Mouse (Mus musculus) spleen, postnatal 0 days (tissue): ENCODE data around the gene Zfp446. TPM values are rescaled to one million over a fixed set of nuclear protein-coding genes. Genes with fewer than 3 reads are reported as not detected.

Source experiments
- polyA plus RNA-seq: library from polyadenylated mRNA; unstranded; fragments of >200 nt; fragmentation: Nextera tagmentation; extraction: Ambion mirVana; gene quantifications from 2 replicates; pipeline ENCODE4 v1.2.1, GENCODE M21; 2015

The Zfp446 gene
- polyA plus RNA-seq: 2.8 and 3.1 TPM in 2 replicates

DNA sequence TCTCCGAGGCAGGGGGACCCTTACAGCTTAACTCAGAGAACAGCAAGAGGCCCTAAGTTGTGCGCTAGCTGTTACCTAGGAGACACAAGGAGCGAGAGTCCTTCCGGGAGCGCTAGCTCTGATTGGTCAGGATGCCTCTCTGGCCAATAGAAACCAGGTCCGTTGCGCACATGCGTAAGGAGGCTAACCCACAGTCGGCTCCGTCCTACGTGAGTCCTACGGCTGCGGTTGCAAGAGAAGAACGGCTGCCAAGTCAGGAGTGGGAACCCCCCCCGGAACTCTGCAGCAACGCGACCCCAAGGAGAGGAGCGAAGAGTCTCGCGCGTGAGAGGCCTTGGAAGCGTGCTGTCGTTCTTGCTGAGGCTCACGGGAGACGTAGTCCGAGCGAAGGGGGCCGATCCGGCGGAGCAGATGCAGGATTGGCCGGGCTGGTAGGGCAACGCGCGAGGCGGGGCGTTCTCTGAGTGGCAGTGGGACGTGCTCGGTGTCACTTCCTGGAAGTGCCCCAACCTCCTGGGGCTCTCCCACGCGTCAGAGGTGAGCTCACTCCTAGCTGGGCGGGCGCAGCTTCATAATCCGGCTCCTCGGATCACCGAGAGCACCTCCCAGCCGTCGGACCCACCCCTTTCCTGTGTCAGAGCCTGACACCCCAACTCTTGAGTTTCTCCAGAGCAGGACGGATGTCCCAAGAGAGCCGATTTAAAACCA, at the start of gene Zfp446:
Gene Zfp446, plus strand, starts transcription at position 167 of the 708 bp plus-strand sequence.

DNA sequence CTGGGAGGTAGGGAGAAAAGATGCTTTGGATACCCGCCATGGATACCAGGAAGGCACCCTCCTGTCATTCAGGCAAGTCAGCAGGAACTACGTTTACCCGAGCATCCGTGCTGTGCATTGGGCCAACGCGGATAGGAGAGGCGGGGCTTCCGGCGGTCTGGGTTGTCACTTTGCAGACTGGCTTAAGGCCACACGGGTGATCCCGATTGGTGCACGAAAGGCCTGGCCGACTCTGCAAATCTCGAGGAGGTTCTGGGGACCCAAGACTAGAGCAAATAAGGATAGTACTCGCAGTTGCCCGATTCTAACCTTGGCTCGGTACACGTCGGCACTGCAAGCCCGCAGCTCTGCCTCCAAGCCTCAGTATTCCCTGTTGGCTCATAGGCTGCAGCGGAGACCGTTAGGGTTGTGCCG, 12.0 kb upstream of the Zfp446 start, which contains the start of gene Zfp324:
Gene Zfp324, plus strand, starts transcription at position 161 of the 414 bp plus-strand sequence.

GRCm38 (mm10) chr7:12998053-12998452, 20.4 kb downstream of the Zfp446 start, which contains the start of gene Slc27a5:
TSS of gene Slc27a5 (minus strand) at chr7:12998192.

GRCm38 (mm10) chr7:12998851-12999250, 21.2 kb downstream of the Zfp446 start, which contains the start of gene Trim28:
TSS of gene Trim28 (plus strand) at chr7:12999114.

GRCm38 (mm10) chr7:13010005-13010908, 32.6 kb downstream of the Zfp446 start, which contains the start of gene Zbtb45:
TSS of gene Zbtb45 (minus strand) at chr7:13010034.

DNA sequence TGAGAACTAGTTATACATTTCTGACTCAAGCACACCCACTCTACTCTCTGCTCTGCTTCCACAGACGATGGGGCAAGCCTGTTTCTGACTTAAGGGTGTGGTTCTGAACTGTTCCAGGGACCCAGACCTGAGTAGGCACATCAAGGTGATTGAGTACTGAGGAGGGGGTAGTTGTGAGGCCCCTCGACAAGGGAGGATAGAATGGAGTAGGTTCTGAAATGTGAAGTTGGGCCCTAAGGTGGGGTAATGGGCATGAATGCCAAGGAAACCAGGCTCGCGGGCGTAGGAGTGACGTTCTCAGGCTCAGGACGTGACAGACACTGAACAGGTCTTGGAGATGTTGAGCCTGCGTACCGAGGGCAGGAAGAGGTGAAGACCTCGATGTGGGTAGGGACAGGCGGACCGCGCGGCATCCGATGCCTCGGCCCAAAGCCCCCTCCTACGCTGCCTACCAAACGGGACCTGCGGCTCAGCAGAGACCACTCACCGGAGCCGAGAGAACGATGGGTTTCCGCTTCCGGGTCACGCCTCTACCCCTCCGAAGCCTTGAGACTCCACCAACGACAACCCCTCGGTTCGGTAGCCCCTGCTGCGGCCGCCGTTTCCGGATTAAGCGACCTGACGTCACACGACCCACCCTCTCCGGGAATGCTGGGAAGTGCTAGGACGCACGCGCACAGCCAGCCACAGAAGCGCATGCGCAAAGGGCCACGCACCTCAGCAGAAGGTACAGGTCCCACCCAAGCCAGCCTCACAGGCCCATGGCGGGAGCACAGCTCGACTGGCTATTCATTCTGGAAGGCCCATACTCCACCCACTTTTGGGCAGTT, 56.7 kb downstream of the Zfp446 start, which contains the start of gene Chmp2a:
Gene Chmp2a, minus strand, starts transcription at position 660 of the 830 bp plus-strand sequence.

Other genes starting within 250 kb of the Zfp446 start
- gene Vmn2r56, start 242.8 kb upstream of the Zfp446 start, polyA plus RNA-seq: not detected in 2 replicates
- gene Zscan18, start 174.2 kb upstream of the Zfp446 start, polyA plus RNA-seq: 0.49 and 0.86 TPM in 2 replicates
- 5.1 and 5.9 TPM in 2 replicates for gene Zfp329, start 159.0 kb upstream of the Zfp446 start, polyA plus RNA-seq
- gene Zfp110, start 143.1 kb upstream of the Zfp446 start, polyA plus RNA-seq: 13.2 and 14.4 TPM in 2 replicates
- gene Zfp128, start 96.7 kb upstream of the Zfp446 start, polyA plus RNA-seq: 0.88 and 1.4 TPM in 2 replicates
- 3.8 and 4.0 TPM in 2 replicates for gene Zscan22, start 80.0 kb upstream of the Zfp446 start, polyA plus RNA-seq
- 1,111 and 1,114 TPM in 2 replicates for gene Rps5, start 55.6 kb upstream of the Zfp446 start, polyA plus RNA-seq
- 0.06 and 0.12 TPM in 2 replicates for gene Rnf225, start 50.4 kb upstream of the Zfp446 start, polyA plus RNA-seq
- gene Zfp324, start 12.0 kb upstream of the Zfp446 start, polyA plus RNA-seq: 3.1 and 3.2 TPM in 2 replicates
- 0.08 TPM in 1 of 2 replicates, not detected in the other for gene Slc27a5, start 20.3 kb downstream of the Zfp446 start, polyA plus RNA-seq
- 127 and 136 TPM in 2 replicates for gene Trim28, start 21.3 kb downstream of the Zfp446 start, polyA plus RNA-seq
- gene Zbtb45, start 32.2 kb downstream of the Zfp446 start, polyA plus RNA-seq: 13.7 and 13.9 TPM in 2 replicates
- 158 and 162 TPM in 2 replicates for gene Chmp2a, start 57.0 kb downstream of the Zfp446 start, polyA plus RNA-seq
- 75.4 and 75.6 TPM in 2 replicates for gene Ube2m, start 60.4 kb downstream of the Zfp446 start, polyA plus RNA-seq
- 0.36 and 1.1 TPM in 2 replicates for gene Mzf1, start 76.9 kb downstream of the Zfp446 start, polyA plus RNA-seq
- gene Vmn1r85, start 117.3 kb downstream of the Zfp446 start, polyA plus RNA-seq: not detected in 2 replicates
- gene Vmn1r86, start 142.1 kb downstream of the Zfp446 start, polyA plus RNA-seq: not detected in 2 replicates
- gene Vmn1r87, start 162.3 kb downstream of the Zfp446 start, polyA plus RNA-seq: not detected in 2 replicates
- gene Vmn1r88, start 181.7 kb downstream of the Zfp446 start, polyA plus RNA-seq: 0.04 TPM in 1 of 2 replicates, not detected in the other
- gene Vmn1r89, start 235.2 kb downstream of the Zfp446 start, polyA plus RNA-seq: not detected in 2 replicates